8 mouse cellular contexts compared by ENCODE assay signal in the genomic region with DNA sequence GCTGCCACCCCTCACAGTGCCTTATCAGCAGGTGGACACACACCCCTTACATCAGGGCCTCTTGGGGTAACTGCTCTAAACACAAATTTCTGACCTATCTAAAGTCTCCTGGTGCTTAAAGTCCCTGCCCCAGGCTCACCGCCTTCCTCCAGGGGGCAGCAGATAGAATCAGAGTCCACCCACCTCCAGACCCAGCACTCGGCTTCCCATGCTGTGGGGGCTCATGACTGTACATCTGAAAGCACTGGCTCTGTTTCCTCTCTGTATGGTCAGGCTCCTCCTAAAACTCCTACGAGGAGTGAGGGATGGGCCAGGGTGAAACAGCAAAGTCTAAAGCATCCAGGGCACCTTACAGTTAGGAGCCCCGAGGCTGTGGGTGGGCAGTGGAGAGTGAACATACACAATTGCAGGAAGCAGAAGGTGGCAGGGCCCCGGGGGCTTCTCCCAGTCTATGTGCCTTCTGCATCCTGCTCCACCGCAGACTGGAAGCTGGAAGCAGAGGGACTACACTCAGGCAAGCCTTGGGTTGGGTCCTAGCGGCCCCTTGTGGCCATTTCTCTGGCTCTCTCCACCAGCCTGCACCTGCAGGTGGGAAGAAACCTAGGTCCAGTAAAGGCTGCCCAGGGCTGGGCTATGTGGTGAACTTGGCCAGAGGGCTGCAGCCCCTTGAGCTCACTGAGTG. TPM values are rescaled to one million over a fixed set of nuclear protein-coding genes. Genes with fewer than 3 reads are reported as not detected.
DNase-seq lines count a peak whose midpoint lies in the region; ATAC-seq and TF ChIP-seq lines count a peak whose summit lies in the region.

No protein-coding gene starts in this region.

- H3K9me3 ChIP-seq in ES-E14 (ENCODE audit: control insufficient read depth, insufficient read depth, low read depth, low read length), result no peaks in the 10 kb centered on the region
- no peaks in the 10 kb centered on the region for H3K9me3 ChIP-seq in forebrain, embryonic 13.5 days (replicated peaks)
- no peaks in the 10 kb centered on the region for H3K9me3 ChIP-seq in liver, embryonic 16.5 days (replicated peaks; ENCODE audit: control insufficient read depth, low read length)
- no peaks in the 10 kb centered on the region for H3K9me3 ChIP-seq in neural tube, embryonic 14.5 days (ENCODE audit: control insufficient read depth, low read length)

- H3K27ac ChIP-seq in ES-E14 (ENCODE audit: insufficient read depth, low read depth, low read length, poor library complexity, severe bottlenecking), result no peak overlapping the region
- no peak overlapping the region for H3K27ac ChIP-seq in forebrain, embryonic 13.5 days
- no peak overlapping the region for H3K27ac ChIP-seq in liver, embryonic 16.5 days (ENCODE audit: low read length)
- H3K27ac ChIP-seq in neural tube, embryonic 14.5 days (ENCODE audit: low read depth, low read length), result no peak overlapping the region
- H3K27ac ChIP-seq in thymus, adult 2 months (ENCODE audit: control insufficient read depth, insufficient read depth, low read length), result no peak overlapping the region

- TF ChIP-seq POLR2A in thymus, adult 2 months (IDR thresholded peaks at IDR 0.05; ENCODE audit: control insufficient read depth, extremely low read depth, insufficient read depth, low read length, poor library complexity), result no peak

- 12% methylated on average over 7 of the region's 7 CpGs for WGBS in forebrain, embryonic 13.5 days
- WGBS in liver, embryonic 16.5 days (ENCODE audit: insufficient replicate concordance), result 6% methylated on average over 7 of the region's 7 CpGs
- 10% methylated on average over 7 of the region's 7 CpGs for WGBS in neural tube, embryonic 14.5 days
- WGBS in thymus, adult 2 months, result 2% methylated on average over 7 of the region's 7 CpGs

- ATAC-seq in cerebellum, adult (ENCODE audit: insufficient number of reproducible peaks, low FRiP score, low TSS enrichment), result peak; percentile 80
- peak; percentile 94 for ATAC-seq in forebrain, embryonic 13.5 days
- ATAC-seq in liver, embryonic 16.5 days (ENCODE audit: low read depth), result peak; percentile 82
- peak; percentile 86 for ATAC-seq in neural tube, embryonic 14.5 days (ENCODE audit: low read depth)

- H3K4me1 ChIP-seq in ES-E14 (ENCODE audit: control insufficient read depth in 2 of 2, insufficient read depth in 2 of 2, low read length in 2 of 2, poor library complexity in 1 of 2), result peaks cover 0 to 7% of the 10 kb centered on the region in 2 experiments; a peak in 1 of 4 replicates
- H3K4me1 ChIP-seq in forebrain, embryonic 13.5 days, result peaks cover 15% of the 10 kb centered on the region
- peaks cover 5% of the 10 kb centered on the region for H3K4me1 ChIP-seq in liver, embryonic 16.5 days (ENCODE audit: control insufficient read depth, low read depth, low read length)
- H3K4me1 ChIP-seq in neural tube, embryonic 14.5 days (ENCODE audit: control insufficient read depth, insufficient read depth, low read length), result peaks cover 8% of the 10 kb centered on the region; the same call in 1 of the 2 replicates
- H3K4me1 ChIP-seq in thymus, adult 2 months (replicated peaks; ENCODE audit: control insufficient read depth, insufficient read depth, low read length), result no peaks in the 10 kb centered on the region

- peak overlapping the region; percentile 2; the same call in 1 of the 2 replicates for H3K4me2 ChIP-seq in forebrain, embryonic 13.5 days
- H3K4me2 ChIP-seq in liver, embryonic 16.5 days (ENCODE audit: low read depth, low read length), result peak overlapping the region; percentile 53
- H3K4me2 ChIP-seq in neural tube, embryonic 14.5 days (ENCODE audit: low read depth, low read length), result no peak overlapping the region

- H3K4me3 ChIP-seq in ES-E14 (ENCODE audit: insufficient read depth in 1 of 2, low read depth in 1 of 2, low read length in 2 of 2, poor library complexity in 1 of 2, severe bottlenecking in 1 of 2), result no peak overlapping the region; a peak in 1 of 4 replicates
- H3K4me3 ChIP-seq in forebrain, embryonic 13.5 days, result no peak overlapping the region
- H3K4me3 ChIP-seq in liver, embryonic 16.5 days (ENCODE audit: low read depth, low read length), result 0 out of 2 replicates have a peak overlapping the region, but pooled peaks have one; percentile 13
- H3K4me3 ChIP-seq in neural tube, embryonic 14.5 days (ENCODE audit: low read depth, low read length), result no peak overlapping the region
- H3K4me3 ChIP-seq in thymus, adult 2 months (ENCODE audit: control insufficient read depth, insufficient read depth, low read length), result no peak overlapping the region

- no peaks in the 10 kb centered on the region for H3K27me3 ChIP-seq in forebrain, embryonic 13.5 days
- H3K27me3 ChIP-seq in liver, embryonic 16.5 days (ENCODE audit: control insufficient read depth, insufficient read depth, low read depth, low read length), result no peaks in the 10 kb centered on the region
- no peaks in the 10 kb centered on the region for H3K27me3 ChIP-seq in neural tube, embryonic 14.5 days (ENCODE audit: control insufficient read depth, insufficient read depth, low read length)
- H3K27me3 ChIP-seq in thymus, adult 2 months (ENCODE audit: control insufficient read depth, insufficient read depth, low read length), result no peaks in the 10 kb centered on the region

- intact Hi-C loops in heart, postnatal 25 days (cut with DNase I), result loop anchor here (1.0 to 5.0 kb wide), 2 partner anchors 165 to 230 kb away; no protein-coding TSS in a partner anchor

- DNase-seq in ES-E14 (ENCODE audit: low read depth, low spot score), result peak; percentile 60
- DNase-seq in heart, postnatal 25 days (ENCODE audit: low spot score), result peak; percentile 14
- DNase-seq in layer of hippocampus, adult 11-12 months (ENCODE audit: low spot score), result peak; percentile 83
- DNase-seq in thymus, adult 2 months, result peak; percentile 37

- no peak overlapping the region for H3K9ac ChIP-seq in ES-E14 (ENCODE audit: insufficient read depth, low read depth, low read length, poor library complexity, severe bottlenecking)
- no peak overlapping the region for H3K9ac ChIP-seq in forebrain, embryonic 13.5 days
- H3K9ac ChIP-seq in liver, embryonic 16.5 days (ENCODE audit: low read depth, low read length), result no peak overlapping the region
- H3K9ac ChIP-seq in neural tube, embryonic 14.5 days (replicated peaks; ENCODE audit: low read depth, low read length), result no peak overlapping the region

- peak; percentile 25; the same call in 1 of the 2 replicates for TF ChIP-seq CTCF in thymus, adult 2 months (IDR thresholded peaks at IDR 0.05; ENCODE audit: borderline replicate concordance, control insufficient read depth, extremely low read depth, insufficient read depth, low read length, poor library complexity)

- in situ Hi-C loops in ES-E14 (cut with MboI; ENCODE audit: low sequenced_read_pairs in 2 of 2, unreplicated experiment in 2 of 2), result no loop called here

- H3K36me3 ChIP-seq in ES-E14 (ENCODE audit: control insufficient read depth, insufficient read depth, low read length, poor library complexity, severe bottlenecking), result no peaks in the 10 kb centered on the region
- H3K36me3 ChIP-seq in forebrain, embryonic 13.5 days (ENCODE audit: poor library complexity, severe bottlenecking), result no peaks in the 10 kb centered on the region
- H3K36me3 ChIP-seq in liver, embryonic 16.5 days (ENCODE audit: control insufficient read depth, insufficient read depth), result no peaks in the 10 kb centered on the region
- no peaks in the 10 kb centered on the region for H3K36me3 ChIP-seq in neural tube, embryonic 14.5 days (ENCODE audit: control insufficient read depth, insufficient read depth, low read length)
- no peaks in the 10 kb centered on the region for H3K36me3 ChIP-seq in thymus, adult 2 months (ENCODE audit: control insufficient read depth, insufficient read depth, low read length)

TF ChIP-seq in ES-E14, 5 proteins besides CTCF, POLR2A, EP300 and RAD21:
- TF ChIP-seq ZC3H11A (IDR thresholded peaks at IDR 0.05; ENCODE audit: borderline replicate concordance, low read depth, low read length) (peak; percentile 44), CHD2 (IDR thresholded peaks at IDR 0.05; ENCODE audit: low read depth, low read length) (no peak)

RNA-seq across cellular contexts. Expression of gene Dmrtb1, which starts 31.3 kb away (rescaled TPM):
- 1.7 and 2.2 TPM in 2 replicates for total RNA-seq in ES-E14 (2012; rRNA removed)
- polyA plus RNA-seq in forebrain, embryonic 13.5 days (2015; fragmentation: Nextera tagmentation; extraction: Ambion mirVana), result 32.9 and 38.8 TPM in 2 replicates
- not detected for total RNA-seq in heart, postnatal 25 days (2021)
- not detected in 2 replicates for polyA plus RNA-seq in liver, embryonic 16.5 days (2015; fragmentation: Nextera tagmentation; extraction: Ambion mirVana)
- 4.5 and 8.1 TPM in 2 replicates for polyA plus RNA-seq in neural tube, embryonic 14.5 days (2014; fragmentation: Nextera tagmentation; extraction: Ambion mirVana)
- polyA plus RNA-seq in thymus, adult 2 months (2012; rRNA removed), result 2.0 and 3.4 TPM in 2 replicates

Comparison
In these comparisons a context has a peak if more than half of its experiments do, and no peak if none do; other contexts are left out.
1. DNase-seq: peak in every context shown above with its lines; median percentile 83 in layer of hippocampus, adult 11-12 months; 60 in ES-E14; 37 in thymus, adult 2 months; 14 in heart, postnatal 25 days.